Mouse (Mus musculus): ENCODE data around the gene Rasa2.

DNA sequence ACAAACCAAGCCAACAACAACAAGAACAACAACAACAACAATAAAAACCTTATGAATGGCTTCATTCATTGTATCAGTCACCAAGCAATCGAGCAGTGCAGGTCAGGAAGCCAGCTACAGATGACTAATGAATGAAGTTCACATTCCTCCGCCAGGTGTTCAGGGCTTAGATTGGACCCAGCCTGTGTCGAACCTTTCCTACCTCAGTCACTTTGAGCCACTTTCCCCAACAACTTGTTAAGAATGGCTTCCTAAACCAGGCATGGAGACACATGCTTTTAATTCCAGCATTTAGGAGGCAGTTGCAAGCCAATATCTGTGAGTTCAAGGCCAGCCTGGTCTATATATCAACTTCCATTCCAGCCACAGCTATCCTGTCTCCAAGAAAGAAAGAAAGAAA, 4.5 kb upstream of the Rasa2 start:
- TF ChIP-seq E2F4 (IDR thresholded peaks at IDR 0.05; ENCODE audit: insufficient read depth) (no peak), MYOD1 (IDR thresholded peaks at IDR 0.05; ENCODE audit: control insufficient read depth in 1 of 3, insufficient read length in 2 of 3, low read depth in 2 of 3) (no peak), POLR2A (IDR thresholded peaks at IDR 0.05; ENCODE audit: insufficient read length, low read depth) (no peak), MAX (IDR thresholded peaks at IDR 0.05; ENCODE audit: low read depth) (no peak), CEBPB (IDR thresholded peaks at IDR 0.05; ENCODE audit: insufficient read depth, poor library complexity, severe bottlenecking) (no peak), SRF (IDR thresholded peaks at IDR 0.05; ENCODE audit: control insufficient read depth, insufficient read length, low read depth) (no peak), POLR2AphosphoS2 (IDR thresholded peaks at IDR 0.05; ENCODE audit: insufficient read length, low read depth) (no peak), TCF12 (IDR thresholded peaks at IDR 0.05; ENCODE audit: insufficient read depth, poor library complexity, severe bottlenecking) (no peak), TCF3 (IDR thresholded peaks at IDR 0.05; ENCODE audit: insufficient read length, low read depth) (no peak), MYOG (IDR thresholded peaks at IDR 0.05; ENCODE audit: control insufficient read depth in 1 of 3, insufficient read depth in 1 of 3, insufficient read length in 2 of 3, low read depth in 2 of 3) (no peak), USF1 (IDR thresholded peaks at IDR 0.05; ENCODE audit: low read depth) (no peak), REST (IDR thresholded peaks at IDR 0.05; ENCODE audit: insufficient read depth, insufficient read length) (no peak)
